Mouse (Mus musculus) kidney, adult 2 months (tissue): ENCODE measurements around the gene Pnpla7. TPM values are rescaled to one million over a fixed set of nuclear protein-coding genes. Genes with fewer than 3 reads are reported as not detected.
A peak's percentile ranks its signal among the peaks of the same experiment; 100 is the strongest.

Source experiments
- DNase-seq: peaks from one replicate; pipeline ENCODE4 v3.0.0; 2021
- H3K27ac ChIP-seq: fragments of 200-500 bp; 2 replicates; pipeline ENCODE4 v1.5.1; 2012; ENCODE audit warnings: low read depth, low read length, control low read depth, inconsistent platforms; ENCODE audit not compliant: insufficient read depth
- H3K27me3 ChIP-seq: fragments of 200-500 bp; replicated peaks from 2 replicates; pipeline ENCODE4 v1.6.1; 2012; ENCODE audit warnings: mild to moderate bottlenecking, moderate library complexity, low read length, inconsistent platforms; ENCODE audit not compliant: control insufficient read depth, insufficient read depth
- H3K36me3 ChIP-seq: fragments of 200-500 bp; 2 replicates; pipeline ENCODE4 v1.6.1; 2012; ENCODE audit warnings: mild to moderate bottlenecking, moderate library complexity, low read length, inconsistent platforms; ENCODE audit not compliant: control insufficient read depth, insufficient read depth
- H3K4me1 ChIP-seq: fragments of 200-500 bp; 2 replicates; pipeline ENCODE4 v1.6.1; 2011; ENCODE audit warnings: low read length; ENCODE audit not compliant: control insufficient read depth, insufficient read depth
- H3K4me3 ChIP-seq: fragments of 200-500 bp; 2 replicates; pipeline ENCODE4 v1.5.1; 2011; ENCODE audit warnings: mild to moderate bottlenecking, low read depth, low read length, control low read depth; ENCODE audit not compliant: insufficient read depth
- CTCF ChIP-seq: fragments of 200-500 bp; conservative IDR thresholded peaks from 2 replicates; pipeline ENCODE4 v1.5.1; 2011; ENCODE audit warnings: low read depth, mild to moderate bottlenecking, control low read depth, low read length, moderate library complexity, mixed read lengths; ENCODE audit not compliant: insufficient read depth, insufficient read length
- POLR2A ChIP-seq: fragments of 200-500 bp; IDR thresholded peaks from one replicate; pipeline ENCODE4 v1.6.1; 2011; ENCODE audit warnings: low read depth, low read length, control low read depth
- WGBS: fragments of 180-500 bp; shearing (Covaris S2); methylation state at CpG from one replicate; pipeline ENCODE4 v1.1.7; 2018; 5-methylcytosine and 5-hydroxymethylcytosine counted together
- polyA plus RNA-seq: library from polyadenylated mRNA; depleted of rRNA; stranded (reverse); fragments of >200 nt; gene quantifications from 2 replicates; pipeline ENCODE4 v1.2.3, GENCODE M21; 2012

Pnpla7 gene
- polyA plus RNA-seq, 1 experiment: 24.1 TPM

- Histone ChIP-seq H3K36me3 (peaks cover 2% of the 10 kb centered on the region; the same call in 1 of the 2 replicates), H3K4me1 (no peaks in the 10 kb centered on the region), H3K4me3 (no peak overlapping the region), H3K27ac (no peak overlapping the region), H3K27me3 (no peaks in the 10 kb centered on the region)
- 98% methylated on average over 4 of the region's 4 CpGs for WGBS
- TF ChIP-seq CTCF (no peak), POLR2A (no peak)
- no peak for DNase-seq
Measured at GRCm38 (mm10) chr2:25034994-25035393, 59.2 kb downstream of the Pnpla7 start.

GRCm38 (mm10) chr2:25040089-25040488, 64.3 kb downstream of the Pnpla7 start:
- Histone ChIP-seq H3K4me3 (no peak overlapping the region), H3K27me3 (no peaks in the 10 kb centered on the region), H3K4me1 (no peaks in the 10 kb centered on the region), H3K27ac (no peak overlapping the region), H3K36me3 (0 out of 2 replicates have a peak, but pooled peaks cover 3% of the 10 kb centered on the region)
- 91% methylated on average over 5 of the region's 5 CpGs for WGBS
- TF ChIP-seq CTCF (no peak), POLR2A (no peak)
- DNase-seq: no peak

- no peak for DNase-seq
- H3K4me3 ChIP-seq: no peak overlapping the region
- H3K27me3 ChIP-seq: no peaks in the 10 kb centered on the region
- WGBS: 92% methylated on average over 7 of the region's 7 CpGs
- 0 out of 2 replicates have a peak, but pooled peaks cover 4% of the 10 kb centered on the region for H3K4me1 ChIP-seq
- H3K27ac ChIP-seq: no peak overlapping the region
- no peak for TF ChIP-seq POLR2A
- no peak for TF ChIP-seq CTCF
- no peaks in the 10 kb centered on the region for H3K36me3 ChIP-seq
Measured at GRCm38 (mm10) chr2:25050921-25051320, 75.1 kb downstream of the Pnpla7 start.

GRCm38 (mm10) chr2:25051450-25051849, 75.6 kb downstream of the Pnpla7 start:
- Histone ChIP-seq H3K36me3 (no peaks in the 10 kb centered on the region), H3K4me1 (0 out of 2 replicates have a peak, but pooled peaks cover 4% of the 10 kb centered on the region), H3K4me3 (no peak overlapping the region), H3K27me3 (no peaks in the 10 kb centered on the region), H3K27ac (no peak overlapping the region)
- DNase-seq: peak; percentile 30
- TF ChIP-seq CTCF (no peak), POLR2A (no peak)
- WGBS: 70% methylated on average over 8 of the region's 8 CpGs

GRCm38 (mm10) chr2:25053101-25053500, 77.3 kb downstream of the Pnpla7 start:
- DNase-seq: no peak
- no peak overlapping the region for H3K4me3 ChIP-seq

GRCm38 (mm10) chr2:25054221-25055067, 78.6 kb downstream of the Pnpla7 start, which contains the start of gene Nsmf:
Gene Nsmf (plus strand): TSS chr2:25054355.
- Histone ChIP-seq H3K4me1 (0 out of 2 replicates have a peak, but pooled peaks cover 4% of the 10 kb centered on the region), H3K36me3 (no peaks in the 10 kb centered on the region), H3K4me3 (peak within 1 kb of the TSS; percentile 72), H3K27ac (0 out of 2 replicates have a peak within 1 kb of the TSS, but pooled peaks have one; percentile 13), H3K27me3 (no peaks in the 10 kb centered on the region)
- 2% methylated on average over 47 of the region's 47 CpGs for WGBS
- peak; percentile 92 for DNase-seq
- TF ChIP-seq POLR2A (peak; percentile 36), CTCF (no peak)

More at GRCm38 (mm10) chr2:25053101-25053500, 77.3 kb downstream of the Pnpla7 start:
- WGBS: 95% methylated on average over 6 of the region's 6 CpGs
- H3K27ac ChIP-seq: no peak overlapping the region
- no peaks in the 10 kb centered on the region for H3K36me3 ChIP-seq
- H3K4me1 ChIP-seq: 0 out of 2 replicates have a peak, but pooled peaks cover 4% of the 10 kb centered on the region
- TF ChIP-seq CTCF (no peak), POLR2A (no peak)
- H3K27me3 ChIP-seq: no peaks in the 10 kb centered on the region

GRCm38 (mm10) chr2:25055068-25055405, 79.2 kb downstream of the Pnpla7 start:
- WGBS: 53% methylated on average over 2 of the region's 2 CpGs
- no peaks in the 10 kb centered on the region for H3K27me3 ChIP-seq
- H3K36me3 ChIP-seq: no peaks in the 10 kb centered on the region
- 0 out of 2 replicates have a peak, but pooled peaks cover 4% of the 10 kb centered on the region for H3K4me1 ChIP-seq
- DNase-seq: peak; percentile 27
- no peak for TF ChIP-seq POLR2A
- no peak for TF ChIP-seq CTCF
- peak overlapping the region; percentile 72 for H3K4me3 ChIP-seq
- H3K27ac ChIP-seq: no peak overlapping the region
